Mouse (Mus musculus): ENCODE measurements around the gene Dicer1.

Dicer1 gene

DNA sequence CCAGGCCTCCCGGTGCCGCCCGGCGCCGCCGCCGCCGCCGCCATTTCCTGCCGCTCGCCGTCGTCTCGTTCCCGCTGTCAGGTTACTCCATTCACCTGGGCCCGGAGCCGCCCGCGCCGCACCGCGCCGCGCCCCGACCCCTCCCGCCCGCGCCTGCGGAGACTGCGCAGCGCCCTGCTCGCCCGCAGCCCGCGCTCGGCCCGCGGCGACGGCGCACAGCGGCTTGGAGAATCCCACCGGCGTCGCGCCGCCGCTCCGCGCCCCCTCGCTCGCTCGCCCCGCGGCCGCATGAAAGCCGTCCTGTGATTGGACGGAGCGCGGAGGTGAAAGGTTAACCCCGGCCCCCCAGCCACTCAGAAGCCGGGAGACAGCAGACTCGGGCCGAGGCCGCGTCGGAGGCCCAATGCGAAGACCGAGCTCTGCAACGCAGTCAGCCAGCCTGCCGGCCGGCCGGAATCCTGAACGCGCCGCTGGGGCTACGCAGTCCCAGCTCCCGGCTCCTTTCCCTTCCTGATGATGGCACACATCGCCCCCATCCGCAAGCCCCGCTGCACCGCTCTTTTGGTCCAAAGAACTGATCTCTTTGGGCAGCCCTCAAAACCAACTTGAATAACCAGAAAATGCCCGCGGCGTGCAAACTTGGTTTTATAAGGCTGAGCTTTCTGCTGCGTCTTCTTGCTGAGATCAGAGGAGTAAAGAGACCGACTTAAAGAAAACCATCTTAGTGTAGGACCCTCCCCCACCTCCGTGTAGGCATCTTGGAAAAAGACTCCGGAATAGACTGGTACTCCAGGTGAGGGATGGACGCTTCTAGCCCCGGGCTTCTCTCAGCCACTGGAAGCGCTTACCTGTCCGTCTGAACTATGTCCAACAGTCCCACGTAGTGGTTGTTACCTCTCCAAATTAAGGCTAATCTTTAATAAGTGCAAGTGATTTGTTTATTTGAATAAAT is at the start of gene Dicer1:
Dicer1 (minus strand) TSS at position 139 of the 952 bp plus-strand sequence.
- DNase-seq, result peak; percentile 97

DNA sequence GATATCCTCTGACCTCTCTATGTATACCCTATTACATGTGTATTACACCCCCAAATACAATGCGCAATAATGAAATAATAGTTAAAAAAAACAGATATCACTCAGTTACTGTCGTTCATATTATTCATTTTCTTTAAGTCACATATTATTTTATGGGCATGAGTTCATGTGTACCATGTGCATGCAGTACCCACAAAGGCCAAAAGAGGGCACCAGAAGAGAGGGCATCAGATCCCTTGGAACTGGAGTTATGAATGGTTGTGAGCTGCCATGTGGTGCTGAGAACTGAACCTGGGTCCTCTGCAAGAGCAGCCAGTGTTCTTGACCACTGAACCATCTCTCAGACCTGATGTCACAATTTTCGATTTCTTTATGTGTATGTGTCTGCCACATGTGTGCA is 47.6 kb upstream of the Dicer1 start:
- DNase-seq, result no peak

DNA sequence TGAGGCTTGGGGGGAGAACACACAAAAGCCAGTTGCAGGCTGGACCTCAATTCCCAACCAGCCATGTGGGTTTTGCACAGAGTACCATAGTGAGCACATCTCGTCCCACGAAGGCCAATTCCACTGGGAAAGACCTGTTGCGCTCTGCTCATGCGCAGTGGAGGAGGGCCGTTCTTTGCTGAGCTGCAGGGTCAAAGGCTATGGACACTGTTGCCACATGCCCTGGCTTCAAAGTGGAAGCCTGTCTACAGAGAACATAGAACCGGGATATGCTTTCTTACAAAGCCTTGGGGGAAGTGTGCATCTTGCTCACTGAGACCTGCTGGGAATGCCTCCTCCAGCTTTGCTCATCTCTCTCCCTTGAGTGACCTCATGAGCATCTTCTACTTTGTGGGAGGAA is 46.2 kb upstream of the Dicer1 start:
- no peak for DNase-seq

DNA sequence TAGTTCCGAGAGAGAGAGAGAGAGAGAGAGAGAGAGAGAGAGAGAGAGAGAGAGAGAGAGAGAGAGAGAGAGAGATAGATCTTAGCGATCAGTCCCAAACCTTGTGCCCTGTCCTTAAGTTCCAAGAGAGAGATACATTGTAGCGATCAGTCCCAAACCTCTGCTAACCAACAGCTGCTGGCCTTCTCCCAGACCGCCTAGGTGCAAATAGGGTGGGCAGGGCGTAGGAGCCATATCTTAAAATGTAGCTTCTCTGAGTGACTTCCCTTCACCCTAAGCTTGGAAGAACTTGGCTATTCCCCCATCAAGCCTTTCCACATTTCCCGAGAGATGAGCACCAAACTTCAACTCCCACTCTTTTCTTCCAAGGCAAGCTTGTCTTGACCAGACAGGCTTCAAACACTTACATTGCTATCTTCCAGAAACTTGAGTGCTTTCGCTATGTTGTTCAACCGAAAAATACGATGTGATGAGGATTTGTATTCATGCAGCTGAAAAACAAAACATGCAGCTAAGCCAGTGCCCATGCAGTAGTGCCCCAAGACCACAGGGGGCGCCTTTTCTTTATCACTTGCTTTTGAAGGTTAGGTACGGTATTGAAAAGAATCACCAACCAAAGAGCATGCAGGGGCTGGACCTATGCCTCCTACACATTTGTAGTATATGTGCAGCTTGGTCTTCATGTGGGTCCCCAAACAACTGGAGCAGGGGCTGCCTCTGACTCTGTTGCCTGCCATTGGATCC is 45.1 kb upstream of the Dicer1 start:
- DNase-seq, result no peak

DNA sequence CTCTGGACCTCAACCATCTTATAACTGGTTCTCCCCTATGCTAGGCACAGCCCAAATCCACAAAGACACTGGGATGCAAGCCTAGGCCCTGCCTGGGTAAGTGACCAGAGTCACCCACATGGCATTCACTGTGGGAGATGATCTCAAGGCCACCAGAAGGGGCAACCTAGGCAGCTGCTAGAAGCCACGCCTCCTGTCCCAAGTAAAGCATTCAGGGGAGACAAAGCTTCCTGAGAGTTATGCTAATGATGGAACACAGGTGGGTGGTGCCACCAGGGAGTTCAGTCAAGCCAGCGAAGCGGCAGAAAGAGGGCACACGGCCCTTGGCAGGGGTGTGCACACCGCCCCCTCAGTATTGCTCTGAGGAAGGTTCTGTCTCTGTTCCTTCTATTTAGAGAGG is 43.2 kb upstream of the Dicer1 start:
- no peak for DNase-seq

DNA sequence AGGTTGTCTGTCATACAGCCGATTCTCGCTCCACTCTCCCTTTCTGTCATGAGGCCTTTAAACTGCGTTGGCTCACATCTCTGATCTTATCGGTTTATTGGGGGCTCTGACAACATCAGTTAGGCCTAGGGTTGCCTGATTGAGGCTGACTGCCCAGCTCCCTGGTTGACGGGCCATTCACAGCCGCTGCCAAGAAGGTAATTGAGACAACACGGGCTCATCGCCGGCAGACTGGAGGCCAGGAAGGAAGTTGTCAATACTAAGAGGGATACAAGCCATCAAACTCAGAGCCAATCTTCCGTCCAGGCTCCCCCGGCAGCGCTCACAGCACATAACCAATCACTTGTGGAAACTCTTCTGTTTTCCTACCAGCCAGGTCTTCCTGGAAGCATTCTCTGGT is 41.7 kb upstream of the Dicer1 start:
- no peak for DNase-seq

DNA sequence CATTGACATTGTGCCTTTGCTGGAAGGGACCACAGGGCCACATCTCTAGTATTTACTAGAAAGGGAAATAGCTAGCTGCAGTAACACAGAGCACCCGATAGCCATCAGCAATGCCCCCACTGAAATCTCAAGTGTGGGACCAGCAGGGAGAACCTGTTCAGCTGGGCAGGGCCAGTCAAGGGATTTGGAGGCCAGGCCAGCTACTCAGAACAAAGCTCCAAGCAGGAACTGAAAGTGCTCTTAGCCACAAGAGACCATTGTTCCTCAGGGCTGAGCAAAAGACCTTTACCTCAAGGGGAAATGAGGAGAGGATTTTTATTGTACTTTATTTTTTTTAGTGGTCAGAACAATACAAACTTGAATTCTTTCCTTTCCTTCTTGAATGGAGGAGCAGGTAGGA is 25.9 kb upstream of the Dicer1 start:
- no peak for DNase-seq

DNA sequence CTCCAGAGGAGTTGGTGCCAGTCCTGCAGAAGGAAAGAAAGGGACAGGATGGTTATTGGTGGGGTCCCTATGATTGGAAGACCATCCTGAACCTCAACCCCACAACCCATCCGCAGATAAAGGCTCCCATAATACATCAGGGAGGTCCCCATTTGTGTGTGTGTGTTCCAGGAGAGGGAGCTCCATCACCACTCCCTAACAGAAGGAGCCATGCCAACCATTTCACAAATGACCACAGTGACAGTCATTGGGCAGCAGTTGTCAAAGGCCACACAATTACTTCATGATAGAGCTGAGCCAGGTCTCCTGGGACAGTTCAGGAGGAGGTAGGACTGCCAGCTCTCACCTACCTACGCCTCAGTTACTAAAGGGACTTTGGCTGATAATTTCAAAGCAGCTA is 20.2 kb upstream of the Dicer1 start:
- DNase-seq, result no peak

DNA sequence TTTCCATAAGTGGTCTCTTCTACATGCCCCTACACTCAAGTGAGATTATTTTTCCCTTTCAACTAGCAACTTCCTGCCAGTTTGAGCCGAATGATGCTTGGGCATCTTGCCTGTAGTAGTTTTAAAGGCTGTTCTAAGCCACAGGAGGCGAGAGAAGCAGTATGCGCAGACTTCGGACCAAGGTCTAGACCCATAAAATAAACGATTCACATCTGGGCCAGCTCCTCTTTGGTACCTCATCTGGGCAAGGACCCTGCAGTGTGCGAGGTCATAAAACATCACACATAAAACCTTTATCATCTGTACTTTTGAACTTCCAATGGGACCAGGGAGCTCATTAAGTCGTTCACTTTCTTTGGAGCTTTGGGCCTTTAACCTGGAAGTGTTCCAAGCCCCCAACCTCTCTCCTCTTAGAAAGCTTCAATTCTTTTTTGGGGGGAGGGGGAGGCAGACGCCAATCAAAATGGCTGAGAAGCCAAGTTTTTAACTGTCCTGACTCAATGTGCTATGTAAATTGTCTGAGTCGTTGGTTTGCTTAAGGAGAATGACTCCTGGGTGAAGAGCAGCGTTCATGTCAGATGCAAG is 17.5 kb upstream of the Dicer1 start:
- no peak for DNase-seq

DNA sequence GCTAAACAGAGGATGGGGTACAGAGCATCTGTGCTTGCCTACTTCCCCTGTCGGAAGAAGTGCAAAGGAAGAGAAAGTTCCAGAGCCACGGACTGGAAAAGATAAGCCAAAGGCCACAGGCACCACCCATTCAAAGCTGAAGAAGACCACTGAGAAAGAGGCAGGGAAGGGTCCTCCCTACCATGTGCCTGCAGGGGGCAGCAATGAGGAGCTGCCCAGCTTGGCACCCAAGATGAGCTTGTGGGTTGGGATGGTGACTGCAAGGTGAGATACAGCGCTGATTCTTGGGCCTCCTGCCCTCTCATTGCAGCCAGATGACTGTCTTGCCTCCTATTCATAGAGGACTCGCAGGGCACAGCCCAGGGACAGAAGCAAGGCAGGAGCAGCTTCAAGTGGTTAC is 15.4 kb upstream of the Dicer1 start:
- no peak for DNase-seq

DNA sequence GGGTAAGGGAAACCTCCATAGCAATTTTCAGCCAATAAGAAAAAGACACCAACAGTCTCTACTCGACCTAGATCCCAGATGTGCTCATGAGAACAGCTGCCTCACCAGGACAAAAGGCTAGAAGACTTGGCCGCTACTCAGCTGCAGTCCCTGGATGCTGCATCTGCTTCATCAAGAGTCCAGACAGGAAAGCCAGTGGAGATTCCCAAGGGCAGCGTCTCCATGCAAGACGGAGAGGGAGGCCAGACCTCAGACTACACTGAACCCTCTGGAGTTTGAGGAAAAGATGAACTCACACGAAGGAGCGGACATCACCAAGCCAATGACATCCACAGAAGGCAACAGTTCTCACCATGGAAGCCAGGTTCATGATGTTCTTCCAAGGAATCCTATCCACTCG is 14.0 kb upstream of the Dicer1 start:
- DNase-seq, result no peak

DNA sequence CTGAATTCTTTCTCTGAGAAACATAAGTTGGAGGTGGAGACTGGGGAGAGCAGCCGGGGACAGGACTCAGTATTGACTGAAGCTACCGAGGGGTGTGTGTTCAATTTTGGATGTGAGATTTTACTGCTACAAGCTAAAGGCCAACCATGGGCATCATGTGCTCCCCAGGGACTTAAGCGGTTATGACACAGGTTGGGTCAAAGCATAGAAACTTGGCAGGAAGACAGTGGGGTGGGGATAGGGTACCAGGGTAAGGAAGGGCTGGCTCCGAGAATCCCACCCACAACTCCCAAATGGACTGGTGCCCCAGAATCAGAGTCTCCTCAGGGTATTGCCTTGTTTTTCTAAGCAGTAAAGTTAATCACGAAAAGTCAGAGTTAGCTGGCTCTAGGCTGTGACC is 13.4 kb upstream of the Dicer1 start:
- no peak for DNase-seq

DNA sequence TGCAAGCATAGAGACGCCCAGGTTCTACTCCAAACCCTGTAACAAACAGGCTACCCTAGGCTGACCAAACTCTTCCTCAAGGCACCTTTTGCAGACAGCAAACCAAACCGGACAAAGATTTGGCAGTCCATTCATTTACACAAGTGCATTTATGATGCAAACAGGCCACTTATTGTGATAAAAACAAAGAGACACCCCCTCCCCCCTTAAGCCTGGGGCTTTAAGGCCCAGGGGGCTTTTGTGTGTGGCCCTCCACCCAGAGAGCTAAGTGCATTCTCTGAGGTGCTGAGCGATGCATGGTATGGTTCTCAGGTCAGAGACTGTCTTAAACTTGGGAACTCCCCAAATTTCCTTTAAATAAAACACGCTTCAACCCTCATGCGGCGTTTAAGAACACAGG is 12.2 kb upstream of the Dicer1 start:
- DNase-seq, result no peak

DNA sequence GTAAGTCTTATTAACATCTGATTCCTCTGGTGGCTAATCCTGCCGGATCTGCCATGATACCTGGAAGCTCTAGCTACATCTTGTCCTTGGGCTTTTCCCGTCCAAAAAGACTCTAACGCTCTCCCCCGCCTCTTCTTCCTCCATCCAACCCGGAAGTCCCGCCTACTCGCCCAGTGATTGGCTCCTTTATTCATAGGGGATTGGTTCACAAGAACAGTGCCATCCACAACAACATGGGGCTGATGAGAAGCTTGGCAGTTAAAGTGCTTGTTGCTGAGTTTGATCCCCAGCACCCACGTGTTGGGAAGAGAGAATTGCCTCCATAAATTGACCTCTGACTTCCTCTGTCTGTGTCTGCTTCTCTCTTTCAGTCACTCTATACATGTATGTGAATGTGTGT is 9.7 kb upstream of the Dicer1 start:
- DNase-seq, result no peak

DNA sequence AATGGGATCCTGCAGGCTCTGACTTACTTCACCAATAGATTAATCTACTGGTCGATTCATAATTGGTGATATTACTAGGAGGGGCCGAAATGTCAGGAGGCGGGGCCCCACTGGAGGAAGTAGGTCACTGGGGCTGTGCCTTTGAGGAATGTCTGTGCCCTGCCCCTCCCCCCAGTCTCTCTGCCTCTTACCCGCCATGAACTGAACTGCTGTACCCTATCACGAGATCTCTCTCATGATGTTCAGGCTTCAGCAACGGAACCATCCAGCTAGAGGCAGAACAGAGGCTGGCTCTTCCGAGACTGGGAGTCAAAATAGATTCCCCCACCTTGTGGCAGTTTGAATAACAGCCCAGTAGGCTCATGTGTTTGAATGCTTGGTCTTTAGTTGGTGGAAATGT is 6.3 kb upstream of the Dicer1 start:
- no peak for DNase-seq

DNA sequence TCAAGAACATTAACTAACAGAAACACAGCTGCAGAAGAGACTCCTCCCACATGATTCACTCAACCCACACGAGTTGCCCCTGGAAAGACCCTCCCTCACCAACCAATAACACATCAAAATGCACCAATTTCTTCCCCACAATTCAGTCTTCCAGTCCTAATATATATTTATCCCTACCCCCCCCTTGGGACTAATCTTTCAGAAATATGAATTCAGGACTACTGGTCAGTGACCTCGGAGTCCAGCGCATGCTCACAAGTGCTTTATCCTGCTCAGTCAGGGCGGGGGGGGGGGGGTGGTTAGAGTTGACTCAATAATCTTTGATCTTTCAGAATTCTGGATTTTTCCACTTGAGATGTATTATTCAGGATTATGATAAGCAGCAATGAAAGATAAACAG is 1.9 kb upstream of the Dicer1 start:
- DNase-seq, result no peak

DNA sequence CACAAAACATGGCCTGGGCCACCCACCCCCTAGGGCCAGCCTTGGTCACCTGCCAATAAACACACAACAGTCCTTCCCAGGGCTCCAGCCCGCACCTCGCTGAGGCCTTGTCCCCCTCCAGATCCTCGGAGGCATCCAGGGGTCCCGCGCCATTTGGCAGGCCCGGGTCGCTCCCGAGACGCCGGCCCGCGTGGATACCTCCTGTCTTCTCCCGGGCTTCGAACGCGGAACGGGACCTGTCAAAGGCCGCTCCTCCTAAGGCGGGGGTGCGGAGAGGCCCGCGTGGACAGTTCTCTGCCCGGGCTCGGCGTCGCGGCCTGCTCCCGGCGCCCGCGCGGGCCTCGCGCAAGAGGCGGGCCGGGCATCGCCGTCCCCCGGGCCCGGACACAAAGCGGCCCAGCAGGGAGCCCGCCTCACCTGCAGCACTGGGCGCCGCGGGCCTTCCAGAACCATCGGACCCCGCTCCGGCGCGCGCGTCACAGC is 380 bp downstream of the Dicer1 start:
- DNase-seq, result peak; percentile 69

DNA sequence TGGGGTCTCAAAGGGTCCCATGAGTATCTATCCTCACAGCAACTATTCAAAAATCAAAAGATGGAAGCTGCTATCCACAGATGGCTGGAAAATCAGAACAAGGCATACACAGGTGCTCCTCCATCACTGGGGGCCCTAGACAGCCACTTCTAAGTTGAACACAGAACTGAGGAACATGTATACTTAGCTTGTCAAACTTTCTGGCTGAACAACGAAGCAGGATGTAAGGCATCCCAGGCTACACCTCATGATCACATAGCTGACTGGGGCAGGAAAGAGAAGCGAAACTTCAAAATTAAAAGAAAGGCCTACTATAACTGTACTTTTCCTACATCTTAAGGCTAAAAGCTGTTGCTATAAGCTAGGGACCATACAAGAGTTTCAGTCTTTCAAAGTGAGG is 2.8 kb downstream of the Dicer1 start:
- no peak for DNase-seq

DNA sequence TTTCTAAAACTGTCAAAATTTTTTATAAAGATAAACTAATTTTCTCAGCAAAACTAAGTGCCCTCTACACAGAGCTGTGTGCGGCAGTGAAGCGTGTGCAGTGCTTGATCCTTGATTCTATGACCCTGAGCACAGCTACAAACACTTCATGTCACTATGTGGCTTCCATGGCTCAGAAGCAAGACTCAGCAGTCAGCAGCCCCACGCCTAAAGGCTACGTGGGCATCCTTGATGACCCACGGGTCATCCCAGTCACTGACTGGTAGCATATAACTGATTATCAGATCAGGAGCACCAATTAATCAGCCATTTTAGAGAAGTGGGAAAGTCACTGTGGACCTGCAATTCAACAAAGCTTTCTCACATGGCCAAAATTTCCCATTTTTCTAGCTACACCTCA is 4.5 kb downstream of the Dicer1 start:
- DNase-seq, result no peak

DNA sequence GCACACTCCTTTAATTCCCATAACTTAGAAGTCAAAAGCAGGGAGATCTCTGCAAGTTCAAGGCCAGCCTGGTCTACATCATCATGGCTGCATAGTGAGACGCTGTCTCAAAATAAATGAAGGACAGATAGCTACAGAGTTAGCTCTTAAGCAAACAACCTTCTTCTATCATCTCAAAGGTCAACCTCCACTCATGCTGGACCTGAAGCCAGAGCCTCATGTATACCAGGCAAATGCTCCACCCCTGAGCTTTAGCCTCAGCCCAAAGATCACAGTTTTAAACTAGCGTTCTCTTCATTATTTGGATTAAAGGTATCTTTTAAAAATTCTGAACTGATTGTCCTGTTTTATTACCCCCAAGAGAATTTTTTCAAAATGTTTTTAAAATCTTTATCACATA is 5.2 kb downstream of the Dicer1 start:
- DNase-seq, result no peak

DNA sequence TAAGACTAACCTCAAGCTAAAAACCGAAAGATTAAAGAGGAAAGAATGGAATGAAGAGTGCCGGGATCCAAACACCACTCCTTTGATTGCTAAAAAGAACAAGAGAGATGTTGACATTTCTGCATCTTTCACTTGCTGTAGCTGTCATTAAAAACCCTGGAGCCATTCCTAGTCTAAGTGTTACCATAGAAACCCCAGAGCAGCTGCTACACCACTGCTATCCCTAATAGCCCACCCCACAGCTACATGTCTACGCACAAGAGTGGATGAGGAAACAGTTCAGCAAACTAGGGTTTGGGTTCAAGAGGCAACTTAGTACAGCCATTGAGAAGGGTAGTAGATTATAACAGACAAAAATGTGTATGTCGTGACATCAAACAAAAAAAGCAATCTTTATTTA is 8.1 kb downstream of the Dicer1 start:
- no peak for DNase-seq

DNA sequence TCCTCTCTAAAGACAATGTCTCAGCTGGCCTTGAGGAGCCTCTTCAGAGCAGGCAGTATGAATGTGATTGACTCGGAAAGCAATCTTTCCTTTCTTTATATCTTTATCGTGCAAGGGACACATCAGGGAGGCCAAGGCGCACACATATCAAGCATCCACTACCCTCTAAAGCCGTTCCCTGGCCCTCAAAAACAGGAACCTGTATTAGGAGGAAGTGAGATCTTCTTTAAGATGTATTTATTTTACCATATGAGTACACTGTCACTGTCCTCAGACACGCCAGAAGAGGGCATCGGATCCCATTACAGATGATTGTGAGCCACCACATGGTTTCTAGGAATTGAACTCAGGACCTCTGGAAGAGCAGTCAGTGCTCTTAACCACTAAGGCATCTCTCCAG is 9.5 kb downstream of the Dicer1 start:
- no peak for DNase-seq

DNA sequence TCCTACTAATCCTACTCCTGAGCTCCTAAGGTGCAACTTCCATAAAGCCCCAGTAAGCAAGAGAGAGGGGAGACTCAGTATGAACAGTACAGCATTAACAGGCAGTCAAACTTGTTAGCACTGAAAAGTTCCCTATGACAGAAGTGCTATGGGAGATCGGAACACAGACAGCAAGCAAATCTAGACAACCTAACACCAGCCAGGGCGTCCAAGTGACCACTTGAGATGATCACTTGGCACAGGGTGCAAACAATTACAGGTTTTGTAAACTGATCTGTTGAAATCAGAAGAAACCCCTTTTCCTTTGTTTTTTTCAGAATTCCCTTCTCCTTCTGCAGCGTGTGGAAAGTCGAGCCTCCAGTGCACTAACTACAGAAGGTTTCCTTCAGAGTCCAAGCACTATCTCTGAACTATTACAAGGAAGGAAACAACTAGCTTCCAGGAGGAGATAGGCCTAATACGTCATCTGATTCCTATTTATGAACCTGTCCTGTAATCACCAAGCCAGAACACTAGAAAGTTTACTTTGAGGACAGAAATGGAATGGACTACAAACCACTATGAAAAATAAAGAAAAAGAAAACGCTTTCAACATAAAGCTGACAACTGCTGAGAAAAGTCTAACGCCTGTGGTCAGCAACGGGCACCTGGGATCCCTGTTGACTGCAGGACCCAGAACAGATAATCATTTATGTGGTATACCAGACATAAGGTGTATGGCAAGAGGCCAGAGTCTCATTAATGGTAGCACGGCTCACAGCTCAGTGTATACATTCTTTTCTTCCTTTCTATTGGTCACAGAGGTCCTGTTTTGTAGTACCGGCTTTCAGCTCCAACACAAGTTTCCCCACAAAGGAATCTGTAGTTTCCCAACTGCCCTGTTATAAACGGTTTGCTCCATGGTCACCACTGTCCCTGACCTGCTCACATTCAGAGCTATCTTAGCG is 10.6 kb downstream of the Dicer1 start:
- DNase-seq, result no peak

All from cerebellum, adult 9-10 months (tissue).